In genomic region chr11:99364412-99364811, GRCm38 (mm10) we compare ENCODE assay signal across 9 mouse cellular contexts. TPM values are rescaled to one million over a fixed set of nuclear protein-coding genes. Genes with fewer than 3 reads are reported as not detected.
DNase-seq lines count a peak whose midpoint lies in the region; ATAC-seq and TF ChIP-seq lines count a peak whose summit lies in the region.
"Had no signal": no experiment of that assay in that cellular context is flagged by ENCODE, and none has a peak within 500 bp of the region (broad histone marks: within the 10 kb centered on the region; RNA-seq: fewer than 3 reads in every experiment).

No protein-coding gene starts in this region.

- TF ChIP-seq EP300 in liver, embryonic 14.5 days (IDR thresholded peaks at IDR 0.05; ENCODE audit: low read depth) = no peak

- no peaks in the 10 kb centered on the region for H3K9me3 ChIP-seq in liver, embryonic 14.5 days (ENCODE audit: control insufficient read depth, low read length)
- no peaks in the 10 kb centered on the region for H3K9me3 ChIP-seq in liver, embryonic 11.5 days (ENCODE audit: control insufficient read depth, low read length)
- no peaks in the 10 kb centered on the region for H3K9me3 ChIP-seq in embryonic facial prominence, embryonic 14.5 days (ENCODE audit: control insufficient read depth, low read length)
- H3K9me3 ChIP-seq in limb, embryonic 14.5 days (ENCODE audit: control insufficient read depth, low read length) = no peaks in the 10 kb centered on the region

- no peak overlapping the region for H3K9ac ChIP-seq in liver, embryonic 14.5 days (replicated peaks)
- no peak overlapping the region for H3K9ac ChIP-seq in liver, embryonic 11.5 days (ENCODE audit: low read depth, low read length)
- no peak overlapping the region for H3K9ac ChIP-seq in embryonic facial prominence, embryonic 14.5 days (ENCODE audit: low read depth, low read length)
- no peak overlapping the region for H3K9ac ChIP-seq in limb, embryonic 14.5 days (ENCODE audit: low read depth, low read length, severe bottlenecking)

- no peak for TF ChIP-seq POLR2A in limb, embryonic 14.5 days (IDR thresholded peaks at IDR 0.05; ENCODE audit: borderline replicate concordance, extremely low read depth, insufficient read depth, insufficient read length)

- H3K27ac ChIP-seq in liver, embryonic 14.5 days = no peak overlapping the region
- H3K27ac ChIP-seq in liver, embryonic 11.5 days (ENCODE audit: low read depth, low read length) = no peak overlapping the region
- H3K27ac ChIP-seq in embryonic facial prominence, embryonic 14.5 days (replicated peaks; ENCODE audit: low read depth, low read length) = no peak overlapping the region
- H3K27ac ChIP-seq in limb, embryonic 14.5 days (replicated peaks; ENCODE audit: low read depth, low read length) = no peak overlapping the region

- peak; percentile 69 for TF ChIP-seq CTCF in liver, embryonic 14.5 days (IDR thresholded peaks at IDR 0.05; ENCODE audit: low read depth)
- TF ChIP-seq CTCF in Patski (IDR thresholded peaks at IDR 0.05) = peak; percentile 74

- no peaks in the 10 kb centered on the region for H3K27me3 ChIP-seq in liver, embryonic 14.5 days (ENCODE audit: control insufficient read depth, insufficient read depth, low read length)
- H3K27me3 ChIP-seq in liver, embryonic 11.5 days (replicated peaks; ENCODE audit: control insufficient read depth, insufficient read depth, low read length) = no peaks in the 10 kb centered on the region
- H3K27me3 ChIP-seq in Patski = peaks cover 29% of the 10 kb centered on the region
- H3K27me3 ChIP-seq in embryonic facial prominence, embryonic 14.5 days (replicated peaks; ENCODE audit: control insufficient read depth, insufficient read depth, low read length) = no peaks in the 10 kb centered on the region
- H3K27me3 ChIP-seq in limb, embryonic 14.5 days (ENCODE audit: control insufficient read depth, insufficient read depth, low read length) = no peaks in the 10 kb centered on the region

- no peak for ATAC-seq in liver, embryonic 14.5 days (ENCODE audit: insufficient read depth)
- ATAC-seq in liver, embryonic 11.5 days (replicated peaks; ENCODE audit: low FRiP score) = no peak
- ATAC-seq in Patski = no peak
- no peak for ATAC-seq in embryonic facial prominence, embryonic 14.5 days (ENCODE audit: low read depth)
- no peak for ATAC-seq in limb, embryonic 14.5 days (ENCODE audit: low FRiP score, low read depth)

- no peaks in the 10 kb centered on the region for H3K36me3 ChIP-seq in liver, embryonic 14.5 days (replicated peaks; ENCODE audit: control insufficient read depth, insufficient read depth, low read depth)
- H3K36me3 ChIP-seq in liver, embryonic 11.5 days (ENCODE audit: control insufficient read depth, insufficient read depth, low read length) = no peaks in the 10 kb centered on the region
- H3K36me3 ChIP-seq in embryonic facial prominence, embryonic 14.5 days (ENCODE audit: control insufficient read depth, insufficient read depth, low read length) = no peaks in the 10 kb centered on the region
- H3K36me3 ChIP-seq in limb, embryonic 14.5 days (ENCODE audit: control insufficient read depth, insufficient read depth, low read length) = no peaks in the 10 kb centered on the region

- POLR2A ChIA-PET in Patski (lab: Charles Lee) = no interaction called here

- H3K4me3 ChIP-seq in liver, embryonic 14.5 days (ENCODE audit: insufficient read depth in 1 of 2, low read depth in 2 of 2, low read length in 2 of 2) = no peak overlapping the region
- no peak overlapping the region for H3K4me3 ChIP-seq in liver, embryonic 11.5 days (ENCODE audit: low read depth, low read length)
- H3K4me3 ChIP-seq in embryonic facial prominence, embryonic 14.5 days (ENCODE audit: low read depth, low read length) = no peak overlapping the region
- no peak overlapping the region for H3K4me3 ChIP-seq in limb, embryonic 14.5 days (replicated peaks; ENCODE audit: low read length)

- no peak overlapping the region for H3K4me2 ChIP-seq in liver, embryonic 14.5 days (ENCODE audit: low read depth)
- H3K4me2 ChIP-seq in liver, embryonic 11.5 days = no peak overlapping the region
- H3K4me2 ChIP-seq in embryonic facial prominence, embryonic 14.5 days (ENCODE audit: low read depth, low read length) = no peak overlapping the region
- H3K4me2 ChIP-seq in limb, embryonic 14.5 days (replicated peaks; ENCODE audit: low read depth, low read length, severe bottlenecking) = no peak overlapping the region

- in situ Hi-C loops in Patski (cut with MboI; ENCODE audit: low pct_unique_long_range_greater_than_20kb) = no loop called here

- 14% methylated on average over 9 of the region's 9 CpGs for WGBS in liver, embryonic 14.5 days (ENCODE audit: insufficient replicate concordance)
- 22% methylated on average over 9 of the region's 9 CpGs for WGBS in liver, embryonic 11.5 days
- 23% methylated on average over 9 of the region's 9 CpGs for WGBS in embryonic facial prominence, embryonic 14.5 days
- WGBS in limb, embryonic 14.5 days = 27% methylated on average over 9 of the region's 9 CpGs

- peak; percentile 13 for DNase-seq in adrenal gland, postnatal 25 days
- no peak for DNase-seq in adrenal gland, adult 8-10 months
- DNase-seq in liver, embryonic 14.5 days (ENCODE audit: low read depth in 3 of 3, low spot score in 3 of 3) = no peak
- no peak for DNase-seq in liver, embryonic 11.5 days (ENCODE audit: low spot score)
- no peak for DNase-seq in Patski (ENCODE audit: low read depth, low spot score)
- peak; percentile 42 for DNase-seq in embryonic facial prominence, embryonic 14.5 days (ENCODE audit: low spot score)
- peak; percentile 43 for DNase-seq in limb, embryonic 14.5 days (ENCODE audit: low spot score)
- DNase-seq in ovary, postnatal 10 days (ENCODE audit: low spot score) = no peak

- no peaks in the 10 kb centered on the region for H3K4me1 ChIP-seq in liver, embryonic 14.5 days (replicated peaks; ENCODE audit: control insufficient read depth in 2 of 2, insufficient read depth in 2 of 2, low read length in 1 of 2)
- H3K4me1 ChIP-seq in liver, embryonic 11.5 days (replicated peaks; ENCODE audit: control insufficient read depth, insufficient read depth, low read length) = no peaks in the 10 kb centered on the region
- no peaks in the 10 kb centered on the region for H3K4me1 ChIP-seq in embryonic facial prominence, embryonic 14.5 days (ENCODE audit: control insufficient read depth, insufficient read depth, low read length)
- no peaks in the 10 kb centered on the region for H3K4me1 ChIP-seq in limb, embryonic 14.5 days (ENCODE audit: control insufficient read depth, insufficient read depth, low read length)

- CTCF ChIA-PET in Patski (lab: Charles Lee) = interaction anchor here (0.6 to 1.5 kb wide), 5 partner anchors 19 to 931 kb away, joined by 3 to 6 read pairs (median 3); no protein-coding TSS in a partner anchor

RNA-seq across cellular contexts. Expression of gene Krt28, which starts 10.3 kb away (rescaled TPM):
- not detected in 2 replicates for total RNA-seq in adrenal gland, postnatal 25 days (2021)
- not detected for total RNA-seq in adrenal gland, adult 8-10 months (2022)
- 0.02 TPM in 1 of 2 replicates, not detected in the other for polyA plus RNA-seq in liver, embryonic 14.5 days (2012; rRNA removed)
- polyA plus RNA-seq in liver, embryonic 14.5 days (2014; fragmentation: Nextera tagmentation; extraction: Ambion mirVana) = not detected in 2 replicates
- polyA plus RNA-seq in liver, embryonic 11.5 days (2014; fragmentation: Nextera tagmentation; extraction: Ambion mirVana) = 0.32 TPM in 1 of 2 replicates, not detected in the other
- not detected for polyA plus RNA-seq in Patski (2021)
- polyA plus RNA-seq in embryonic facial prominence, embryonic 14.5 days (2014; fragmentation: Nextera tagmentation; extraction: Ambion mirVana) = 2.8 and 3.4 TPM in 2 replicates
- polyA plus RNA-seq in limb, embryonic 14.5 days (2012; rRNA removed) = 0.16 and 0.22 TPM in 2 replicates
- polyA plus RNA-seq in limb, embryonic 14.5 days (2014; fragmentation: Nextera tagmentation; extraction: Ambion mirVana) = 0.28 TPM in 1 of 2 replicates, not detected in the other
- polyA plus RNA-seq: gonadal fat pad, adult 2 months had no signal

RNA-seq across cellular contexts. Expression of gene Krt27, which starts 13.5 kb away (rescaled TPM):
- total RNA-seq in adrenal gland, postnatal 25 days (2021) = not detected in 2 replicates
- not detected for total RNA-seq in adrenal gland, adult 8-10 months (2022)
- not detected in 2 replicates for polyA plus RNA-seq in liver, embryonic 14.5 days (2012; rRNA removed)
- polyA plus RNA-seq in liver, embryonic 14.5 days (2014; fragmentation: Nextera tagmentation; extraction: Ambion mirVana) = not detected in 2 replicates
- not detected in 2 replicates for polyA plus RNA-seq in liver, embryonic 11.5 days (2014; fragmentation: Nextera tagmentation; extraction: Ambion mirVana)
- polyA plus RNA-seq in Patski (2021) = not detected
- 3.2 and 6.1 TPM in 2 replicates for polyA plus RNA-seq in embryonic facial prominence, embryonic 14.5 days (2014; fragmentation: Nextera tagmentation; extraction: Ambion mirVana)
- not detected in 2 replicates for polyA plus RNA-seq in limb, embryonic 14.5 days (2012; rRNA removed)
- not detected in 2 replicates for polyA plus RNA-seq in limb, embryonic 14.5 days (2014; fragmentation: Nextera tagmentation; extraction: Ambion mirVana)
- polyA plus RNA-seq: gonadal fat pad, adult 2 months had no signal

RNA-seq across cellular contexts. Expression of gene Krt10, which starts 24.8 kb away (rescaled TPM):
- 4.3 and 7.7 TPM in 2 replicates for total RNA-seq in adrenal gland, postnatal 25 days (2021)
- 1 to 10 TPM; 4.5 to 9.5 (median 8.0) TPM for total RNA-seq in adrenal gland, adult 8-10 months (2022)
- polyA plus RNA-seq in liver, embryonic 14.5 days (2012; rRNA removed) = 1.3 and 1.6 TPM in 2 replicates
- 3.2 and 5.1 TPM in 2 replicates for polyA plus RNA-seq in liver, embryonic 14.5 days (2014; fragmentation: Nextera tagmentation; extraction: Ambion mirVana)
- polyA plus RNA-seq in liver, embryonic 11.5 days (2014; fragmentation: Nextera tagmentation; extraction: Ambion mirVana) = 10.0 and 13.1 TPM in 2 replicates
- 7.2 TPM for polyA plus RNA-seq in Patski (2021)
- 76.8 and 167 TPM in 2 replicates for polyA plus RNA-seq in embryonic facial prominence, embryonic 14.5 days (2014; fragmentation: Nextera tagmentation; extraction: Ambion mirVana)
- polyA plus RNA-seq in limb, embryonic 14.5 days (2012; rRNA removed) = 131 and 242 TPM in 2 replicates
- polyA plus RNA-seq in limb, embryonic 14.5 days (2014; fragmentation: Nextera tagmentation; extraction: Ambion mirVana) = 119 and 176 TPM in 2 replicates

RNA-seq across cellular contexts. Expression of gene Krt26, which starts 26.6 kb away (rescaled TPM):
- not detected in 2 replicates for total RNA-seq in adrenal gland, postnatal 25 days (2021)
- not detected for total RNA-seq in adrenal gland, adult 8-10 months (2022)
- polyA plus RNA-seq in liver, embryonic 14.5 days (2012; rRNA removed) = not detected in 2 replicates
- not detected in 2 replicates for polyA plus RNA-seq in liver, embryonic 14.5 days (2014; fragmentation: Nextera tagmentation; extraction: Ambion mirVana)
- polyA plus RNA-seq in liver, embryonic 11.5 days (2014; fragmentation: Nextera tagmentation; extraction: Ambion mirVana) = not detected in 2 replicates
- not detected for polyA plus RNA-seq in Patski (2021)
- 0.24 and 0.42 TPM in 2 replicates for polyA plus RNA-seq in embryonic facial prominence, embryonic 14.5 days (2014; fragmentation: Nextera tagmentation; extraction: Ambion mirVana)
- not detected in 2 replicates for polyA plus RNA-seq in limb, embryonic 14.5 days (2012; rRNA removed)
- polyA plus RNA-seq in limb, embryonic 14.5 days (2014; fragmentation: Nextera tagmentation; extraction: Ambion mirVana) = not detected in 2 replicates
- polyA plus RNA-seq: gonadal fat pad, adult 2 months had no signal

RNA-seq across cellular contexts. Expression of gene Krt25, which starts 41.7 kb away (rescaled TPM):
- not detected in 2 replicates for total RNA-seq in adrenal gland, postnatal 25 days (2021)
- not detected for total RNA-seq in adrenal gland, adult 8-10 months (2022)
- not detected in 2 replicates for polyA plus RNA-seq in liver, embryonic 14.5 days (2012; rRNA removed)
- polyA plus RNA-seq in liver, embryonic 14.5 days (2014; fragmentation: Nextera tagmentation; extraction: Ambion mirVana) = not detected in 2 replicates
- polyA plus RNA-seq in liver, embryonic 11.5 days (2014; fragmentation: Nextera tagmentation; extraction: Ambion mirVana) = not detected in 2 replicates
- not detected for polyA plus RNA-seq in Patski (2021)
- polyA plus RNA-seq in embryonic facial prominence, embryonic 14.5 days (2014; fragmentation: Nextera tagmentation; extraction: Ambion mirVana) = 4.4 and 6.2 TPM in 2 replicates
- not detected in 2 replicates for polyA plus RNA-seq in limb, embryonic 14.5 days (2012; rRNA removed)
- polyA plus RNA-seq in limb, embryonic 14.5 days (2014; fragmentation: Nextera tagmentation; extraction: Ambion mirVana) = not detected in 2 replicates
- polyA plus RNA-seq: gonadal fat pad, adult 2 months had no signal

Comparison
In these comparisons a context has a peak if more than half of its experiments do, and no peak if none do; other contexts are left out.
1. DNase-seq: peak in adrenal gland, postnatal 25 days (single experiment), embryonic facial prominence, embryonic 14.5 days (single experiment) and limb, embryonic 14.5 days (single experiment); none in adrenal gland, adult 8-10 months (single experiment), liver, embryonic 14.5 days (0 of 3), liver, embryonic 11.5 days (single experiment), Patski (single experiment) and ovary, postnatal 10 days (single experiment).